8 mouse cellular contexts compared by ENCODE assay signal in genomic region chr12:99406697-99407317, GRCm38 (mm10).
DNase-seq lines count a peak whose midpoint lies in the region; ATAC-seq and TF ChIP-seq lines count a peak whose summit lies in the region.

No protein-coding gene starts in this region.

- peak overlapping the region; percentile 53; the same call in 1 of the 2 replicates for H3K27ac ChIP-seq in cerebellum, adult 2 months (ENCODE audit: insufficient read depth, low read length)
- H3K27ac ChIP-seq in limb, embryonic 14.5 days (replicated peaks; ENCODE audit: low read depth, low read length), result no peak overlapping the region

- H3K9ac ChIP-seq in limb, embryonic 14.5 days (ENCODE audit: low read depth, low read length, severe bottlenecking), result no peak overlapping the region

- H3K4me3 ChIP-seq in cerebellum, adult 2 months (replicated peaks; ENCODE audit: insufficient read depth, low read depth, low read length), result no peak overlapping the region
- H3K4me3 ChIP-seq in limb, embryonic 14.5 days (replicated peaks; ENCODE audit: low read length), result no peak overlapping the region

- no peaks in the 10 kb centered on the region for H3K27me3 ChIP-seq in cerebellum, adult 2 months (ENCODE audit: control insufficient read depth, insufficient read depth, low read length)
- no peaks in the 10 kb centered on the region for H3K27me3 ChIP-seq in limb, embryonic 14.5 days (ENCODE audit: control insufficient read depth, insufficient read depth, low read length)

- H3K4me1 ChIP-seq in cerebellum, adult 2 months (ENCODE audit: control insufficient read depth, insufficient read depth, low read length), result peaks cover 9% of the 10 kb centered on the region; the same call in 1 of the 2 replicates
- H3K4me1 ChIP-seq in limb, embryonic 14.5 days (ENCODE audit: control insufficient read depth, insufficient read depth, low read length), result peaks cover 9% of the 10 kb centered on the region

- H3K4me2 ChIP-seq in limb, embryonic 14.5 days (replicated peaks; ENCODE audit: low read depth, low read length, severe bottlenecking), result peak overlapping the region; percentile 6; the same call in 1 of the 2 replicates

- H3K9me3 ChIP-seq in limb, embryonic 14.5 days (ENCODE audit: control insufficient read depth, low read length), result peaks cover 3% of the 10 kb centered on the region; the same call in 1 of the 2 replicates

- H3K36me3 ChIP-seq in limb, embryonic 14.5 days (ENCODE audit: control insufficient read depth, insufficient read depth, low read length), result no peaks in the 10 kb centered on the region

- no peak for ATAC-seq in cerebellum, adult (ENCODE audit: insufficient number of reproducible peaks, low FRiP score, low TSS enrichment)
- no peak for ATAC-seq in limb, embryonic 14.5 days (ENCODE audit: low FRiP score, low read depth)

- no peak for TF ChIP-seq CTCF in cerebellum, adult 2 months (IDR thresholded peaks at IDR 0.05; ENCODE audit: borderline replicate concordance, insufficient read depth, low read depth, low read length)

- no peak for DNase-seq in cerebellum, adult 2 months
- peak; percentile 21 for DNase-seq in spleen, adult 12 weeks (ENCODE audit: low spot score)
- DNase-seq in spleen, postnatal 14 days (ENCODE audit: low spot score in 2 of 2), result no peak
- DNase-seq in limb, embryonic 14.5 days (ENCODE audit: low spot score), result no peak
- DNase-seq in thymus, postnatal 25 days, result peak; percentile 28
- no peak for DNase-seq in ovary, postnatal 36 days (ENCODE audit: low spot score)
- DNase-seq in right cerebral cortex, adult 18-20 months, result no peak

- 61% methylated on average over 15 of the region's 15 CpGs for WGBS in cerebellum, adult 2 months
- 55% methylated on average over 15 of the region's 15 CpGs for WGBS in limb, embryonic 14.5 days

- TF ChIP-seq POLR2A in cerebellum, adult 2 months (IDR thresholded peaks at IDR 0.05; ENCODE audit: borderline replicate concordance, insufficient read depth, low read length), result no peak
- no peak for TF ChIP-seq POLR2A in limb, embryonic 14.5 days (IDR thresholded peaks at IDR 0.05; ENCODE audit: borderline replicate concordance, extremely low read depth, insufficient read depth, insufficient read length)

Comparison
In these comparisons a context has a peak if more than half of its experiments do, and no peak if none do; other contexts are left out.
1. DNase-seq: peak in spleen, adult 12 weeks (single experiment) and thymus, postnatal 25 days (single experiment); none in cerebellum, adult 2 months (0 of 2), spleen, postnatal 14 days (0 of 2), limb, embryonic 14.5 days (single experiment), ovary, postnatal 36 days (single experiment) and right cerebral cortex, adult 18-20 months (single experiment).